Mouse (Mus musculus): ENCODE data around the gene Hoxd8.

The Hoxd8 gene

DNA sequence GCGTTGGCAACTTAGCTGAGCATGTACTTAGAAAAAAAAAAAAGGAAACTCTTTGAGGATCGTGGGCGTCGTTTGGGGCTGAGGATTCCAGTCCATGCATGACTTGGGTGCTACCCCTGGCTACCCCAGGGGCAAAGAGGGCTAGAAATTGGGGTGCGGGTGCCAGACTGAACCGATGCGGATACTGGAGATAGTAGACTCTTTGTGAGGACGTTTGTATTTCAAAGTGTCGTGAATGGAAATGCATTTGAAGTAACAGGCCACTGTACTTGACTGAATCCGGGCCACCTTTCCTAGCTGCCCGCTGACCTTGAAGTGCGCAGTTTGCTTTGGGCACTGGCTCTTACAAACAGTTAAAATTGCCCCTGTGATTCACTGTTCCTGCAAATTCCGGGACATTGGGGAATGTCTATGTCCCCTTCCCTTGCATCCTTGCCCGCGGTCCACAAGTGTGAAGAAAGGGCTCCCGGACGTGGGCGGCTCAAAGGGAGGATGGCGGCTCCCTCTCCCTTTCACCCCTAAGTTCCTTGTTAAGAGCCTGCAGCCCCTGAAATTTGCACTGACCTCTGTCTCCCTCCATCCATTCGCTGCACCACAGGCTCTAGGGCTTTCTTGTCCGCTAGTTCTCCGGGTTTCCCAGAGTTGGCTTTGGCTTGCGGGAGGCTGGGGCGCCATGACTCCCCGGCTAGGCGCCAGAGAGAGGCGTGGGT lies 17.3 kb upstream of the Hoxd8 start:
- no peak for DNase-seq

DNA sequence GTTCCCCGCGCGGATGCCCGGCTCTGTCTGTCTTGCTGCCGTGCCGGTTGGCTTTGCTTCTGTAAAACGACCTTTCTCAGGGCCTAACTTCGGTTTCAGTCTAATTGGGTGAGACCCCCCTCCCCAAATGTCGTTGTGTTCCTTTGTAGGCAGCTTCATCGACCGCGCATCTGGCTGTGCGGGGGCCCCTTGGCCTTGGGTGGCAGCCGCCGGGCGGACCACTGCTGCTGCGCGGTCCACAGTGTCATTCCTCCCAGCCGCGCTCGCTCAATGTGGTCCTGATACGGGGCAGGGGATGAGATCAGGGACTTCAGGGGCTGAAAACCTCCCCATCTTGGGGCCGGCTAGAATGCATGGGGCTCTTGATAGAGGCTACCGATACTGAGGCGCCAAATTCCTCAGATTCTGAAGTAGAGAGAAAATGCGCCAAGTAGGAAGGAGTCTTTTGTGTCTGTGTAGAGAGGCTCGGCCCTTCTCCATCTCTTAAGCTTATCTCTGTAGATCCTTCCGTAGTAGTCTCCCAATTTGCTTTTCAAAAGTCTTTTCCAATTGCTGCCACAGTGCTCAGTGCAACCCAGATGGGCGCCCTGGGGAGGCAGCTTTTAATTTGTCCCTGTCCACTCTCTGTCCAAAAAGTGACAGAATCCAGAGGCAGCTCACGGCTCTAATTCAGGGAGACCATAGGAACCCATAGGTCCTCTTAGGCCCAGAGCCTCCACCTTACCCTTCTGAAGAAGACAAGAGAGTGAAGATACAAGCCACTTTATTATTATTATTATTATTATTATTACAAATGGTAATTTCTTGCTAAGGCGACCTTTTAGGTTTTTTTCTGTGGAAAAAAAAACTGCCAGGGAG lies 16.5 kb upstream of the Hoxd8 start:
- DNase-seq: no peak

DNA sequence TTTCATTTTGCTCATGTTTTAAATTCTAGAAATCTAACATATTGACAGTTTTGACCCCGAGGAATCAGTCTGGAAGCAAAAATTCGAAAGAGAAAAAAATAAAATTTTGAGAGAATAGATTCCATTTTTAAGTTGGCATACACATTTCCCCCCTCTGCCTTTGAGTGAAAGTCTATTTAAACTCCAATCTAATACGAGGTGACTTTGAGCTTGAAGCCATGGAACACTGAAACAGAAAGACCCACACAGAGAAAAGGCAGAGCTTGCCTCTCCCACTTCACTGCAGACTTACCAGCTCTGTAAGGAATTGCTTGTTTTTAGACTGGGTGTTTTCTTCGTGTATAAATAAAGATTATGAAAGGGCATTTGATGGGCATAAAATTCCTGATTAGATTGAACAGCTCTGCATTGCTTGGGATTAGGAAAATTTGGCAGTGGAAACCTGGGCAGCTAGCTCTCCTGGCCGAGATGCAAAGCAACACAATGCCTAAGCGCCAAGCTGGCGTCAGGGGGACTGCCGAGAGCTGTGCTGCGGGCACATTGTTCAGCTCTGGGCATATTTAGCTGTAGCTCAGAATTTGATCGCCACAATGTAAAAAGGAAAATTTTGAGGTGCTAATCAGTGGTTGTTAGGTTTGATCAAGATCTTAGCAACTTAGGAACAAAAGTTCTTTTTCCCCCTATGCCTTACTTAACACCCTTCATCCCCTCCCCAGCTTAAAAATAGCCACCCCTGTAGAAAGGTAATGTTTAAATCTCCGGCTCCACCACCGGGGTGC lies 15.4 kb upstream of the Hoxd8 start:
- DNase-seq: no peak

DNA sequence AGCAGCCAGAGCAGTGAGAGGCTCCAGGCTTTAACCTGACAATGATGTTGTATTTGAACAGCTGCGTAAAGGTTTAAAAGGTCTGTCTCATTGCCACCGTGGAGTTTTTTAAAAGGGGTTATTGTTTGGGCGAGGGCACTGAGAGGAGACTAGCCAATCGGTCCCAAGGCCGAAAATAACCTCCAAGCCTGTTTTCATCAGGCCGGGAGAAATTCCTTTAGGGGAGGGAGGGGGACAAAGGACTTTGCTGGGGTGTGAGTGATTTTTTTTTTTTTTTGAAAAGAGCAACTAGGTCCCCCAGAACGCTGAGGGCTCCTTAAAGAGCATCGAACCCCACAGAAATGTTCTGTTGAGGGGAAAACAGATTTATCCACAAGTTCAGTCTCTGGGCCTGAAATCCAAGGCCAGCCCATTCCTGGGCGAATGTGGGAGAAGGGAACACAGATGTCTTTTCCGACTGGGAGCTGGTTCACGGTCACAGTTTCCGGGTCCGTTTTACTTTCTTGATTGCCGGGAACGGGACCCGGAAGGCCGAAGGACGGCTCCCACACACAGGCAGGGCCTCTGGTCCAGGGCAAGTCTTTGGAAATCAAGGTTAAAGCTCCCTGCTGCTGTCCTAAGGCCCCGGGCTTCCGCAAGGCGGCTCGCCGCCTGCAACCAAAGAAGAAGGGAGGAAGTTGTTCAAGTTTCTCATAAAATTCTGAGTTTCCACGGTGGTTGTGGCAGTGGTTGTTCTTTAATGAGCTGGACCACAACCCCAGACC lies 14.7 kb upstream of the Hoxd8 start:
- DNase-seq: no peak

DNA sequence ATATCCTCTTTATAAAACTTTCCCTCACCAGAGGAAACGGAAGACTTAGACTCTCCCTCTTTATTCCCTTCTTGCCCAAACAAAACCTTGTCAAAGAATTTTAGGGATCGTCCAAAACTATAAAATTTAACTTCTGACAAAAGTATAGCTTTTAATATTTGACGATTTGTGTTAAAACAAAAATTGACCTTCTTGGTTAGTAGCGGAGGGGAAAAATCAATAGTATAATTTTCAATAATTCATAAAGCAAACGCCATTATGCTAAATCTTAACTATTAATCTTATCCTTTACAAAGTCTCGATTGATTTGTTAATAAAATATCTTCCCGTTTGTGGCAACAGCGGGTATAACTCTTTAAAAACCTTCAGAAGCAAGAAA lies 14.1 kb upstream of the Hoxd8 start:
- DNase-seq: no peak

DNA sequence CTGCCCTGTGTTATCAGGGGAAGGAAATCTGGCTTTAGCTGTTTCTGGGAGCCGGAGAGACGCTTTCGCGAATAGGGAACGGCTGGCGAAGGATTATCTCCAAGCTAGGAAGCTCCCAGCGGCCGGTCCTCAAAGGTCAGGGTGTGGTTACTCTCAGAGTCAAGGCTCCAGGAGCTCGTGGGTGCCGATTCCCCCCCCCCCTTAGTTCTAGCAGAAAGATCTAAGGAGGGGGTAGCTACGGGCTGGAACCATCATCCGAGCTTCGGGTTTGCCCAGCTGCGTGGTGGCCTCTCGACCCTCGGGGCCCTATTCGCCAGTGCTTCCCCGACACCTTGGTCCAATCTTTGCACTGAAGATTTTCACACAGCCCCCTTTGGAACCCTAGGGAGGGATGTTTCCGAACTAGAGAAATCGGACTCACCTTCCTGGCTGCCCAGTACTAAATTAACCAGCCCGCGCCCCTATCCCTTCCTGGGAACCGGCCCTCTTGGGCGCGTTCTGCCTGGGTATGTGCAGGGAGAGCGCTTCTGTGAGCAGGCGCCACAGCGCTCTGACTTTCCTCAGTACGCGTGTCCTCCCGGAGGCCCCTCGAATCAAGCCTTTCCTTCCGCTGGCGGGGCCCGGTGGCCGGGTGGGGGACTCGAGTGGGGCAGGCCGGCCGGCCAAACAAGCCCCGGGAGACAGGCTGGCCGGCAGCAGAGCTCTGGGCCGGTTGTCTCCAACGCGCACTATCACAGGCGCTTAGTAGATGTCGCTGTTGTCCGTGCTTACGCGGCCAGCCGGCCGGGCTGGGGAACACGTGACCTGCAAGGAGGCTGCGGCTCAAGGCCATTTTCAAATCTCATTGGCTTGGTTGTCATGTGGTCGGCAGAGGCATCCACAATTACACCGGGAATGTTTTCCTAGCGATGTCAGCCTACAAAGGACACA lies 13.1 kb upstream of the Hoxd8 start, which contains the start of gene Hoxd10:
Hoxd10 (plus strand) TSS at position 903 of the 930 bp plus-strand sequence.
- DNase-seq: no peak

DNA sequence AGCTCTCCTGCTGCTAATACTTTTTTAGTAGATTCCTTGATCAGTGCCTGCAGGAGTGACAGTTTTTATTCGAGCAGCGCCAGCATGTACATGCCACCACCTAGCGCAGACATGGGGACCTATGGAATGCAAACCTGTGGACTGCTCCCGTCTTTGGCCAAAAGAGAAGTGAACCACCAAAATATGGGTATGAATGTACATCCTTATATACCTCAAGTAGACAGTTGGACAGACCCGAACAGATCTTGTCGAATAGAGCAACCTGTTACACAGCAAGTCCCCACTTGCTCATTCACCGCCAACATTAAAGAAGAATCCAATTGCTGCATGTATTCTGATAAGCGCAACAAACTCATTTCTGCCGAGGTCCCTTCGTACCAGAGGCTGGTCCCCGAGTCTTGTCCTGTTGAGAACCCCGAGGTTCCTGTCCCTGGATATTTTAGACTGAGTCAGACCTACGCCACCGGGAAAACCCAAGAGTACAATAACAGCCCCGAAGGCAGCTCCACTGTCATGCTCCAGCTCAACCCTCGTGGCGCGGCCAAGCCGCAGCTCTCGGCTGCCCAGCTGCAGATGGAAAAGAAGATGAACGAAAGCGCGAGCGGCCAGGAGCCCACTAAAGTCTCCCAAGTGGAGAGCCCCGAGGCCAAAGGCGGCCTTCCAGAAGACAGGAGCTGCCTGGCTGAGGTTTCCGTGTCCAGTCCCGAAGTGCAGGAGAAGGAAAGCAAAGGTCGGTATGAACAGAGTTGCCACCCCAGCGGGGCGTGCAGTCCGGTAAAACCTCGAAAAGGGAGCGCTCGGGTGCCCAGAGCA lies 12.2 kb upstream of the Hoxd8 start:
- DNase-seq: no peak

DNA sequence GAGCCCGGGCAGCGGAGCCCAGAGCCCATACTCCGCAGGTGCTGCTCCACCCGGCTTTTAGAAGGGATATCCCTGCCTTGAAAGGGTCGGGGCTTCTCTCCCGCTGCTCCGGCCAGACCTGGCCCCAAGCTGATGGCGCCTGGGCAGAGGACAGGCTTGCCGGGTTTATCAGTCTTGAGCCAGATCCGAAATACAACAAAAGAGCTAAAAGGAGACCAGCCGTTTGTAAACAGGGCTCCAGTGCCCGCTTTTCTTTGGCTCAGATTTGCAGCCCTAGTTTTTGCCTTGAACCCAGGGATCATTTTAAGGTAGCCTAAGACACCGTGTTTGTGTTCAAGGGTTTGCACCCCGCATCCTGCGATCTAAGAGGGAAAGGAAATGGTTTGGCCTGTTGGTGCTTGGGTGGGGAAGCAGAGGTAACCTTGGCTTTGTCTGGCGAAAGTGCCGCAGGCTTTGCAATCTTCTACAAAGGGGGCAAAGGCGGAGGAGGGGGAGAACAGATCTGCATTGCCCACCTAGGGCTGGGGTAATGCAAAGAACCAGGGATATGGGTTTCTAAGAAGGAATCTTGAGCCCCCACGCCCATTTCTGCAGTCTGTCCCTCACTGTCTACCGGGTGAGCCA lies 11.5 kb upstream of the Hoxd8 start:
- no peak for DNase-seq

DNA sequence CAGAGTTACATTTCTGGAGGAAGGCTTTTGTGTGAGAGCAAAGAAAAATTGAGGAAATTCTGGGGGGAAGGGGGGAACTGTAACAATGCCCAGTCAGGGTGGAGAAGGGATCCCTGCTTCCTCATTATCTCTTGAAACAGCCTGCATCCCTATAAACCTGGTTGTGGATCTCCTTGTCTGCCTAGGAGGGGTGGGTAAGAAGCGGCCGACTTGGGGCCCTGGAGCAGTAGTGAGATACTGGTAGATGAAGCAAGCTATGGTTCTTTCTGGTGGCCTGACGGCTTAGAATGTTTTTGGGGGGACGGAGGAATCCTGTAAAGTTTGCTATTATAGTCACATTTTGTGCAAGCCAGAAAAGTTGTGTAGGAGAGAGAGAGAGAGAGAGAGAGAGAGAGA lies 11.0 kb upstream of the Hoxd8 start:
- no peak for DNase-seq

DNA sequence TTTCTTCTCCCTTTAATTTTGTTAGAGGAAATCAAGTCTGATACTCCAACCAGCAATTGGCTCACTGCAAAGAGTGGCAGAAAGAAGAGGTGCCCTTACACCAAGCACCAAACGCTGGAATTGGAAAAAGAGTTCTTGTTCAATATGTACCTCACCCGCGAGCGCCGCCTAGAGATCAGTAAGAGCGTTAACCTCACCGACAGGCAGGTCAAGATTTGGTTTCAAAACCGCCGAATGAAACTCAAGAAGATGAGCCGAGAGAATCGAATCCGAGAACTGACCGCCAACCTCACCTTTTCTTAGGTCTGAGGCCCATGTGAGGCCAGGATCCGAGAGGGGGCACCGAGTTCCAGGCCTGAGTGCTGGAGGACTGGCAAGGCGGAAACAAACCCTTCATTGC lies 10.3 kb upstream of the Hoxd8 start:
- DNase-seq: peak in 1 of 2 experiments; percentile 24

DNA sequence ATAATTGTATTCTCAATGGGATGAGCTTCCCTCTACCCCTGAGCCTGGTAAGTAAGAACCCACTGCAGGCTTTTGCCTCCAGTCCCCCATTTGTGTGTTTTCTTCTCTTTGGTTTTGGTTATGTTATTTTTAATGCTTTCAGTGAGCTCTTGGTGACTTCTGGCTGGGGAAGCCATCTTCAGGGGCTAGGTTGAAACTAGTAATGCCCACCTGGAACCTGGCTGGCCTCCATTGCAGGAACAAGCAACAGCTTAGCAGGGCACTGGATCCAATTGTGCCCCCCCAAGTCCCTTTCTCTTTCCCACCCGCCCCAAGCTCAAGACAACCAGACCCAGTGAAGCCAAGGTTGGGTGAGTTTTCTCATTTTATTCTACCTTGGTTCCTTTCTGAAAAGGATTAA lies 9.0 kb upstream of the Hoxd8 start:
- no peak for DNase-seq

DNA sequence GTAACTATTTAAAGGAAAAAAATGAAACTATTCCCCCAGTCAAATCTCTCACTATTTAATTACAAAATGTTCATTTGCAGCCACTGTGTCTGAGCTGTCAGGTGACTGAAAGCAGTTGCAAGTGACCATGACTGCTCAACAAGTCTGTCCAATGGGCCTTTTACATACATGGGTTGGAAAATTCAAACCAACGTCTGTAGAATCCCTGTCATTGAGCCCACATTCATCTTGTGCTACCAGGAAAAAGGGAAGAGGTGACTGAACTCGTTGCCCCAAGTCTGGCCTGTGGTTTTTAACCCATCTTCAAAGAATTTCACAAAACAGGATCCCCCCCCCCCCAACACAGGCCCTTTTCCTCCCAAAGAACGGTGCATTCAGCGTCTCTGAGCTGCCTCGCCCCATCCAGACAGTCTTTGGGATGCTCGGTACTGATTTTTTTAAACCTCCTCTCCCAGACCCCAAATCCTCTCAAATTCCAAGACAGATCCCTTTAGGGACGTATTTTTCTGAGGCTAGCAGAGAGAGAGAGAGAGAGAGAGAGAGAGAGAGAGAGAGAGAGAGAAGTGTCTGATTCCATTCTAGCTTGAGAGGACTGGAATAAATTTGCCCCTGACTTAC lies 8.5 kb upstream of the Hoxd8 start:
- no peak for DNase-seq

DNA sequence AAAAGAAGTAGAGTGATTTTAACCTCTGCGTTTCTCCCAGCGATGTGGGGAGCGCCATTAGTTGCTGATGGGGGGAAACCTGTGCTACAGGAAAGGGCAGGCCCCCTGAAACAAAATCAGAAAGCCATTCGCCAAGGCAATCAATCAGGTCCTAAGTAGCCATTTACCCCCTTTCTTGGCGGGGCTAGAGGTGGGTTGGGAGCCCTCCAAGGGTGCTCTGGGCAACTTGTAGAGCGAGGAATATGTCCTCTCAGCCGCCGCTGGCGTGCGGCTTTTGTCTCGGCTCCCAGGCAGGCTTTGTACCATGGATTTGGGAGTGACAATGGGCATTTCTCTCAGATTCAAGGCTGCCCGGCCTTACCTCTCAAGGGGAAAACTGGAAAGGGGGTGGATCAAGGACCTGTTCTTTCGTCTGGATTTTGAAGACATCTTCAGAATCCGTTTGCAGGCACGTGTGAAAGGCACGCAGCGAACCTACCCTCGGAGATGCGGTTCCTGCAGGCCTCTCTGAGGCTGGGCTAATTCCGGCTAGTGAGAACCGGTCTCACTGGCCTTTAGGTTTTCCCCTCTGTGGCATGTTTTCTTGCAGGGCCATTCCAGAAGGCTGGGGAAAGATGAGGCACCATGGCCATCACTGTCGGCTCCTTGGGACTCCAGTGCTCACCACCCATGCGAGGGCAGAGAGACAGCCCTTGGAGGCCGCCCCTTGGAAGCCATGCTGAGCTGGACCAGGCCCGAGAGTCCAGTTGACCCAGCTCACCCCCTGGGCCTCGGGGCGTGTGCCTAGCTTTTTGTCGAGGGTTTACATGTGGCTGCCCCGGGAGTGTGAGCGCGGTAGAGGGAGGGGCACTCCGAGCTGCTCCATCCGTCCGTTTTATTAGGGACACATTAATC lies 7.7 kb upstream of the Hoxd8 start:
- DNase-seq: peak in 1 of 2 experiments; percentile 8

DNA sequence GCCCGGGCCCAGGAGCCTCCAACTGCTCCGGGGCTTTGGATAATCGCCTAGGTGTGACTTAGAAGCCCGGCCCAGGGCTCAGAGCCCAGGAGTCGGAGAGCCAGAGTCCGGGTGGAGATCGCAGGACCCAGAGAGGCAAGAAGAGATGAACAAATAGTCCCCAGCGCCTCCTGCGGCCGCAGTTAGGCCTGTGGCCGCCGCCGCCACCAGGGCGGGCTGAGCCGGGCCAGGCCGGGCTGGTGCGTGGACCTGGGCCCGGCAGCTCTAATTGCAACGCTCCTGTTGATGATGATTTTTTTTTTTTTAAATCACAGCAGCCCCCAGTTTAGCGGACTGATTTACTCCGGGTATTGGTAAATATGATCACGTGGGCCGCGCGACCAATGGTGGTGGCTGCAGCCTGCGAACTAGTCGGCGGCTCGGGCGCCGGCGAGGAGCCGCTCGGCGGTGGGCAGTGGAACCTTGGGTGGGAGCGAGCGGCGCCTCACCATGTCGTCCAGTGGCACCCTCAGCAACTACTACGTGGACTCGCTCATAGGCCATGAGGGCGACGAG lies 6.8 kb upstream of the Hoxd8 start, which contains the start of gene Hoxd9:
Hoxd9 (plus strand) TSS at position 161 of the 555 bp plus-strand sequence.
- peak in 1 of 2 experiments; percentile 39 for DNase-seq

DNA sequence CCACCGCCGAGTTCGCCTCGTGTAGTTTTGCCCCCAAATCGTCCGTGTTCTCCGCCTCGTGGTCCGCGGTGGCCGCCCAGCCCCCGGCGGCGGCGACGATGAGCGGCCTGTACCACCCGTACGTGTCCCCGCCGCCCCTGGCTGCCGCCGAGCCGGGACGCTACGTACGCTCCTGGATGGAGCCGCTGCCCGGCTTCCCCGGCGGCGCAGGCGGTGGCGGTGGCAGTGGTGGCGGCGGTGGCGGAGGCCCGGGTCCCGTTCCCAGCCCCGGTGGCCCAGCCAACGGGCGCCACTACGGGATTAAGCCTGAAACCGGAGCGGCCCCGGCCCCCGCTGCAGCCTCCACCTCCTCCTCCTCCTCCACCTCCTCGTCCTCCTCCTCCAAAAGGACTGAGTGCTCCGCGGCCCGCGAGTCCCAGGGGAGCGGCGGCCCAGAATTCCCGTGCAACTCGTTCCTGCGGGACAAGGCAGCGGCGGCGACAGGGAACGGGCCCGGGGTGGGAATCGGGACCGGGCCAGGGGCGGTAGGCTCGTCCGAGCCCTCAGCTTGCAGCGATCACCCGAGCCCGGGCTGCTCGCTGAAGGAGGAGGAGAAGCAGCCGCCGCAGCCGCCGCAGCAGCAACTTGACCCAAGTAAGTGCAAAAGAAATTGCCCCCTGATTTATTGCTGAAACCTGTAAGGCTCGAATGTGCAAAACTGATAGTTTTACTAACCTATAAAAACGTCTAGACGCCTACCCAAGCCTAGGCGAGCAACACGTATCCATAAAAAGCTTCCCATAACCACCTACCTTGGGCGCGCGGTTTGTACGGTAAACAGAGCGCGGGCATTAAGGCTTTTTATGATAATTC lies 6.0 kb upstream of the Hoxd8 start:
- peak in 1 of 2 experiments; percentile 26 for DNase-seq

DNA sequence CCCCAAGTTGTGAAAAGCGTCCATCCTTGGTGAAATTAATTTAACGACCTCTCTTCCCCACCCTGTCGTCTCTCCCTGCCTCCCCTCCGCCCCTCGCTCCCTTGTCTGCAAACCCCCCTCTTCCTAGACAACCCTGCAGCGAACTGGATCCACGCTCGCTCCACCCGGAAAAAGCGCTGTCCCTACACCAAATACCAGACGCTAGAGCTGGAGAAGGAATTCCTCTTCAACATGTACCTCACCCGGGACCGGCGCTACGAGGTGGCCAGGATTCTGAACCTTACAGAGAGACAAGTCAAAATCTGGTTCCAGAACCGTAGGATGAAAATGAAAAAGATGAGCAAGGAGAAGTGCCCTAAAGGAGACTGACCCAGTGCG lies 5.4 kb upstream of the Hoxd8 start:
- peak; percentile 17 to 30 for DNase-seq
